ENCODE assay signal across 9 mouse cellular contexts in genomic region chr14:51069617-51070016, GRCm38 (mm10). TPM values are rescaled to one million over a fixed set of nuclear protein-coding genes. Genes with fewer than 3 reads are reported as not detected.
DNase-seq lines count a peak whose midpoint lies in the region; ATAC-seq and TF ChIP-seq lines count a peak whose summit lies in the region.
"Had no signal": no experiment of that assay in that cellular context is flagged by ENCODE, and none has a peak within 500 bp of the region (broad histone marks: within the 10 kb centered on the region; RNA-seq: fewer than 3 reads in every experiment).

No protein-coding gene starts in this region.

- in situ Hi-C loops in Patski (cut with MboI; ENCODE audit: low pct_unique_long_range_greater_than_20kb) = no loop called here

- TF ChIP-seq CTCF in Patski (IDR thresholded peaks at IDR 0.05) = peak; percentile 41
- TF ChIP-seq CTCF in liver, postnatal 0 days (IDR thresholded peaks at IDR 0.05; ENCODE audit: low read depth) = peak; percentile 58

- H3K27ac ChIP-seq in heart, embryonic 10.5 days = no peak overlapping the region
- no peak overlapping the region for H3K27ac ChIP-seq in liver, postnatal 0 days (ENCODE audit: low read depth)
- H3K27ac ChIP-seq: neural tube, embryonic 13.5 days had no signal

- H3K4me3 ChIP-seq in heart, embryonic 10.5 days = no peak overlapping the region
- H3K4me3 ChIP-seq in liver, postnatal 0 days (ENCODE audit: low read depth, low read length) = no peak overlapping the region
- H3K4me3 ChIP-seq: neural tube, embryonic 13.5 days had no signal

- no peak for ATAC-seq in Patski
- no peak for ATAC-seq in liver, postnatal 0 days

- no peak overlapping the region for H3K4me2 ChIP-seq in liver, postnatal 0 days (ENCODE audit: low read depth, low read length)
- H3K4me2 ChIP-seq: neural tube, embryonic 13.5 days had no signal

- no peaks in the 10 kb centered on the region for H3K9me3 ChIP-seq in heart, embryonic 10.5 days
- H3K9me3 ChIP-seq in liver, postnatal 0 days (ENCODE audit: low read length) = no peaks in the 10 kb centered on the region
- H3K9me3 ChIP-seq: neural tube, embryonic 13.5 days had no signal

- WGBS in heart, embryonic 10.5 days = 88% methylated on average over 2 of the region's 2 CpGs
- 77% methylated on average over 2 of the region's 2 CpGs for WGBS in liver, postnatal 0 days (ENCODE audit: insufficient replicate concordance)

- no peaks in the 10 kb centered on the region for H3K27me3 ChIP-seq in heart, embryonic 10.5 days (ENCODE audit: insufficient read depth, poor library complexity, severe bottlenecking)
- H3K27me3 ChIP-seq in Patski = peaks cover 11% of the 10 kb centered on the region
- H3K27me3 ChIP-seq in liver, postnatal 0 days (ENCODE audit: insufficient read depth, low read length) = no peaks in the 10 kb centered on the region

- H3K4me1 ChIP-seq in heart, embryonic 10.5 days = no peaks in the 10 kb centered on the region
- peaks cover 6% of the 10 kb centered on the region for H3K4me1 ChIP-seq in liver, postnatal 0 days (ENCODE audit: insufficient read depth)

- POLR2A ChIA-PET in Patski (lab: Charles Lee) = no interaction called here

- peak; percentile 19 to 48 for DNase-seq in heart, postnatal 36 days
- no peak for DNase-seq in heart, embryonic 10.5 days (ENCODE audit: low spot score)
- DNase-seq in 416B (ENCODE audit: low read depth) (peak; percentile 76), Patski (ENCODE audit: low read depth, low spot score) (no peak)
- peak; percentile 63 for DNase-seq in liver, postnatal 0 days
- DNase-seq in thymus, postnatal 25 days = peak; percentile 43
- DNase-seq in right cerebral cortex, adult 18-20 months = no peak
- no peak for DNase-seq in left cerebral cortex, adult 9 months (ENCODE audit: low spot score in 2 of 2)

- no peak overlapping the region for H3K9ac ChIP-seq in liver, postnatal 0 days (replicated peaks)
- H3K9ac ChIP-seq: neural tube, embryonic 13.5 days had no signal

- CTCF ChIA-PET in Patski (lab: Charles Lee) = no interaction called here

- no peaks in the 10 kb centered on the region for H3K36me3 ChIP-seq in heart, embryonic 10.5 days
- H3K36me3 ChIP-seq in liver, postnatal 0 days (replicated peaks; ENCODE audit: insufficient read depth, low read length) = no peaks in the 10 kb centered on the region
- H3K36me3 ChIP-seq: neural tube, embryonic 13.5 days had no signal

- no peak for TF ChIP-seq EP300 in liver, postnatal 0 days (IDR thresholded peaks at IDR 0.05; ENCODE audit: low read depth)

- intact Hi-C loops in heart, postnatal 36 days (cut with DNase I) = loop anchor here (10.0 kb wide), 1 partner anchor 195 kb away; the partner anchor contains the start of gene Tep1

RNA-seq across cellular contexts. Expression of gene Olfr750, which starts 4.6 kb away (rescaled TPM):
- total RNA-seq in heart, postnatal 36 days (2021) = not detected
- polyA plus RNA-seq in heart, embryonic 10.5 days (2016; fragmentation: Nextera tagmentation; extraction: Ambion mirVana) = not detected in 2 replicates
- not detected for polyA plus RNA-seq in Patski (2021)
- polyA plus RNA-seq in liver, postnatal 0 days (2015; fragmentation: Nextera tagmentation; extraction: Ambion mirVana) = not detected in 2 replicates
- polyA plus RNA-seq: neural tube, embryonic 13.5 days had no signal

RNA-seq across cellular contexts. Expression of gene Rnase12, which starts 12.2 kb away (rescaled TPM):
- not detected for total RNA-seq in heart, postnatal 36 days (2021)
- polyA plus RNA-seq in heart, embryonic 10.5 days (2016; fragmentation: Nextera tagmentation; extraction: Ambion mirVana) = 0.28 and 0.53 TPM in 2 replicates
- not detected for polyA plus RNA-seq in Patski (2021)
- 1.3 and 1.6 TPM in 2 replicates for polyA plus RNA-seq in liver, postnatal 0 days (2015; fragmentation: Nextera tagmentation; extraction: Ambion mirVana)
- polyA plus RNA-seq: neural tube, embryonic 13.5 days had no signal

RNA-seq across cellular contexts. Expression of gene Rnase11, which starts 19.7 kb away (rescaled TPM):
- not detected for total RNA-seq in heart, postnatal 36 days (2021)
- polyA plus RNA-seq in heart, embryonic 10.5 days (2016; fragmentation: Nextera tagmentation; extraction: Ambion mirVana) = not detected in 2 replicates
- not detected for polyA plus RNA-seq in Patski (2021)
- not detected in 2 replicates for polyA plus RNA-seq in liver, postnatal 0 days (2015; fragmentation: Nextera tagmentation; extraction: Ambion mirVana)
- polyA plus RNA-seq: neural tube, embryonic 13.5 days had no signal

RNA-seq across cellular contexts. Expression of gene Rnase4, which starts 21.3 kb away (rescaled TPM):
- total RNA-seq in heart, postnatal 36 days (2021) = 10 to 100 TPM; 58.7 to 61.0 TPM
- polyA plus RNA-seq in heart, embryonic 10.5 days (2016; fragmentation: Nextera tagmentation; extraction: Ambion mirVana) = 6.3 and 8.9 TPM in 2 replicates
- polyA plus RNA-seq in Patski (2021) = 45.7 TPM
- 221 and 337 TPM in 2 replicates for polyA plus RNA-seq in liver, postnatal 0 days (2015; fragmentation: Nextera tagmentation; extraction: Ambion mirVana)

RNA-seq across cellular contexts. Expression of gene Ang, which starts 21.3 kb away (rescaled TPM):
- total RNA-seq in heart, postnatal 36 days (2021) = 1 to 10 TPM; 7.7 to 9.5 TPM
- polyA plus RNA-seq in heart, embryonic 10.5 days (2016; fragmentation: Nextera tagmentation; extraction: Ambion mirVana) = 1.8 and 3.0 TPM in 2 replicates
- 1.3 TPM for polyA plus RNA-seq in Patski (2021)
- polyA plus RNA-seq in liver, postnatal 0 days (2015; fragmentation: Nextera tagmentation; extraction: Ambion mirVana) = 85.3 and 131 TPM in 2 replicates

Comparison
In these comparisons a context has a peak if more than half of its experiments do, and no peak if none do; other contexts are left out.
1. DNase-seq: peak in heart, postnatal 36 days (2 of 2), 416B (single experiment), liver, postnatal 0 days (single experiment) and thymus, postnatal 25 days (single experiment); none in heart, embryonic 10.5 days (single experiment), Patski (single experiment), right cerebral cortex, adult 18-20 months (single experiment) and left cerebral cortex, adult 9 months (0 of 2).